Mouse (Mus musculus) inflammation-experienced regulatory T-cells, adult 16 weeks (primary cell): Measurements from ENCODE around the gene Cntnap5c. TPM values are rescaled to one million over a fixed set of nuclear protein-coding genes. Genes with fewer than 3 reads are reported as not detected.

Source experiments
- polyA plus RNA-seq: library from polyadenylated mRNA; unstranded; fragments of 100-300 nt; shearing (Covaris generic); gene quantifications from one replicate; pipeline ENCODE4 v1.2.1, GENCODE M21; 2017

Cntnap5c gene
- not detected for polyA plus RNA-seq

DNA sequence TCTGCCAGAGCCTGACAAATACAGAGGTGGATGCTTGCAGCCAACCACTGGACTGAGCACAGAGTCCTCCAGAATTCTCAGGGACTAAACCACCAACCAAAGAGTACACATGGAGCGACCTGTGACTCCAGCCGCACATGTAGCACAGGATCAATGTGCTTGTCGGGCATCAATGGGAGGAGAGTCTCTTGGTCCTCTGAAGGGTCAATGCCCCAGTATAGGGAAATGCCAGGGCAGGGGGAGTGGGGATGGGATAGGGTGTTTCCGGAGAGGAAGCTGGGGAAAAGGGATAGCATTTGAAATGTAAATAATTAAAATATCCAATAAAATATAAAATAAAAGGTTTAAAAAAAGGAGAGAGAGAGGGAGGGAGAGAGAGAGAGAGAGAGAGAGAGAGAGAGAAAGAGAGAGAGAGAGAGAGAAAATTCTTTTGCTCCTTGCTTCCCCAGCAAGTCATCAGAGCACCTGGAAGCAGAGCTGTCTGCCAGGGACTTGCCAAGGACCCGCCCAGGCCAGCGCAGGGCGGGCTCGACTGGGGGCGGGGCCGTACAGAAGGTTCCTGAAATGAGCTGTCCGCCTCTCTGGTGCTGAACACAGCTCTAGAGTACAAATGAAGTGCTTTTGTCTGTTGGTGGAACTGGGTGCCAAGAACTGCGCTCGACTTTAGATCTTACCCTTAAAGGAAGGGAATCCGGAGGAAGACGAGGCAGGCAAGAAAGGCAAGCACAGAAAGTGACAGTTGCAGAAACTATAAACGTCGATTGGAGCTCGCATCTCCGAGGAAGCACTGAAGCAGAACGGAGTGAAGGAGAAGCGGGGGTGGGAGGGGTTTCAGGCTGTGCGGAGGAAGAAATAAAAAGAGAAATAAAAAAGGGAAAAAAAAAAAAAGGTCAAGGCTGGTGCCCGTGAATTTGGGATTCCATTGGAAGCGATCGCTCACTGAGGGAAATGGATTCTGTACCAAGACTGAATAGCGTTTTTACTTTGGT lies at the start of gene Cntnap5c:
Gene Cntnap5c (plus strand): TSS at position 949 of the 989 bp plus-strand sequence.

GRCm38 (mm10) chr17:57742119-57742518 lies 27.3 kb upstream of the Cntnap5c start, which contains the start of gene Gm21834:
TSS of gene Gm21834 (minus strand) at chr17:57742219.

Other genes starting within 250 kb of the Cntnap5c start
- not detected for gene Vmn2r120, start 224.1 kb upstream of the Cntnap5c start, polyA plus RNA-seq
- not detected for gene Gm21834, start 27.4 kb upstream of the Cntnap5c start, polyA plus RNA-seq